Mouse (Mus musculus) limb, embryonic 13.5 days (tissue): Measurements from ENCODE around the gene Pfkl. TPM values are rescaled to one million over a fixed set of nuclear protein-coding genes. Genes with fewer than 3 reads are reported as not detected.
A peak's percentile ranks its signal among the peaks of the same experiment; 100 is the strongest.

ENCODE experiments used
- ATAC-seq: fragments of 200-750 bp; cut with Nextera tagmentation; 2 replicates; pipeline ENCODE4 v1.8.0; 2017; ENCODE audit warnings: low read depth, moderate number of reproducible peaks, moderate TSS enrichment; ENCODE audit not compliant: low FRiP score
- H3K27ac ChIP-seq: fragments of 300-500 bp; sonication (generic); 2 replicates; pipeline ENCODE4 v1.5.1; 2015; ENCODE audit warnings: inconsistent platforms, mild to moderate bottlenecking, moderate library complexity
- H3K27me3 ChIP-seq: fragments of 300-500 bp; sonication (generic); 2 replicates; pipeline ENCODE4 v1.6.1; 2015; ENCODE audit warnings: mild to moderate bottlenecking, inconsistent platforms
- H3K36me3 ChIP-seq: fragments of 300-500 bp; sonication (generic); 2 replicates; pipeline ENCODE4 v1.6.1; 2015; ENCODE audit warnings: inconsistent platforms, mild to moderate bottlenecking, moderate library complexity
- H3K4me1 ChIP-seq: fragments of 300-500 bp; sonication (generic); 2 replicates; pipeline ENCODE4 v1.6.1; 2015; ENCODE audit warnings: inconsistent platforms
- H3K4me2 ChIP-seq: fragments of 300-500 bp; sonication (generic); replicated peaks from 2 replicates; pipeline ENCODE4 v1.6.1; 2015; ENCODE audit warnings: inconsistent platforms, mild to moderate bottlenecking, moderate library complexity
- H3K4me3 ChIP-seq: fragments of 300-500 bp; sonication (generic); 2 replicates; pipeline ENCODE4 v1.5.1; 2015; ENCODE audit warnings: moderate library complexity, mild to moderate bottlenecking, inconsistent platforms
- H3K9ac ChIP-seq: fragments of 300-500 bp; sonication (generic); 2 replicates; pipeline ENCODE4 v1.6.1; 2015; ENCODE audit warnings: mild to moderate bottlenecking, inconsistent platforms
- H3K9me3 ChIP-seq: fragments of 300-500 bp; sonication (generic); 2 replicates; pipeline ENCODE4 v1.6.1; 2016; ENCODE audit warnings: inconsistent platforms
- WGBS: fragments of 180-500 bp; shearing (Covaris S2); methylation state at CpG from one replicate; pipeline ENCODE4 v1.1.7; 2015; 5-methylcytosine and 5-hydroxymethylcytosine counted together
- polyA plus RNA-seq: library from polyadenylated mRNA; unstranded; fragments of >200 nt; fragmentation: Nextera tagmentation; extraction: Ambion mirVana; gene quantifications from 2 replicates; pipeline ENCODE4 v1.2.1, GENCODE M21; 2015

The Pfkl gene
- polyA plus RNA-seq, 1 experiment from 2014 or later, result 160 TPM

- Histone ChIP-seq H3K36me3 (peaks cover 7% of the 10 kb centered on the region; the same call in 1 of the 2 replicates), H3K27ac (peak overlapping the region; percentile 63; the same call in 1 of the 2 replicates), H3K4me3 (peak overlapping the region; percentile 65), H3K4me2 (peak overlapping the region; percentile 93), H3K9ac (peak overlapping the region; percentile 51), H3K4me1 (peaks cover 39% of the 10 kb centered on the region), H3K9me3 (peaks cover 6% of the 10 kb centered on the region; the same call in 1 of the 2 replicates), H3K27me3 (no peaks in the 10 kb centered on the region)
- WGBS, result 14% methylated on average over 10 of the region's 10 CpGs
- no peak for ATAC-seq
Observed at GRCm38 (mm10) chr10:78010335-78010734, 452 bp upstream of the Pfkl start.

GRCm38 (mm10) chr10:78009184-78009944 lies 519 bp downstream of the Pfkl start:
- Histone ChIP-seq H3K4me1 (peaks cover 39% of the 10 kb centered on the region), H3K27ac (peak overlapping the region; percentile 96), H3K4me2 (peak overlapping the region; percentile 93), H3K27me3 (no peaks in the 10 kb centered on the region), H3K9ac (peak overlapping the region; percentile 82), H3K36me3 (peaks cover 17% of the 10 kb centered on the region), H3K4me3 (peak overlapping the region; percentile 65), H3K9me3 (0 out of 2 replicates have a peak, but pooled peaks cover 1% of the 10 kb centered on the region)
- under 1% methylated on average over 59 of the region's 59 CpGs for WGBS
- peak; percentile 95 for ATAC-seq

GRCm38 (mm10) chr10:78008169-78008568 lies 1.7 kb downstream of the Pfkl start:
- ATAC-seq, result no peak
- Histone ChIP-seq H3K4me3 (peak overlapping the region; percentile 65), H3K27me3 (no peaks in the 10 kb centered on the region), H3K9me3 (no peaks in the 10 kb centered on the region), H3K27ac (0 out of 2 replicates have a peak overlapping the region, but pooled peaks have one; percentile 96), H3K4me1 (peaks cover 39% of the 10 kb centered on the region), H3K36me3 (peaks cover 17% of the 10 kb centered on the region), H3K4me2 (peak overlapping the region; percentile 93), H3K9ac (peak overlapping the region; percentile 82)
- 76% methylated on average over 3 of the region's 3 CpGs for WGBS

GRCm38 (mm10) chr10:78007203-78007602 lies 2.7 kb downstream of the Pfkl start:
- no peaks in the 10 kb centered on the region for H3K9me3 ChIP-seq
- WGBS, result 34% methylated on average over 7 of the region's 7 CpGs
- peak overlapping the region; percentile 82 for H3K9ac ChIP-seq
- ATAC-seq, result no peak
- H3K27ac ChIP-seq, result no peak overlapping the region; the same call in 1 of the 2 replicates
- H3K36me3 ChIP-seq, result peaks cover 26% of the 10 kb centered on the region
- H3K27me3 ChIP-seq, result no peaks in the 10 kb centered on the region
- peak overlapping the region; percentile 65; the same call in 1 of the 2 replicates for H3K4me3 ChIP-seq
- peak overlapping the region; percentile 93 for H3K4me2 ChIP-seq
- peaks cover 39% of the 10 kb centered on the region for H3K4me1 ChIP-seq

GRCm38 (mm10) chr10:78005791-78006438 lies 4.0 kb downstream of the Pfkl start:
- Histone ChIP-seq H3K9ac (peak overlapping the region; percentile 35; the same call in 1 of the 2 replicates), H3K36me3 (peaks cover 39% of the 10 kb centered on the region), H3K4me2 (no peak overlapping the region; the same call in 1 of the 2 replicates), H3K27ac (no peak overlapping the region), H3K4me1 (peaks cover 39% of the 10 kb centered on the region), H3K4me3 (no peak overlapping the region), H3K27me3 (no peaks in the 10 kb centered on the region), H3K9me3 (no peaks in the 10 kb centered on the region)
- WGBS, result 80% methylated on average over 4 of the region's 4 CpGs
- no peak for ATAC-seq

- ATAC-seq, result no peak
- no peak overlapping the region for H3K9ac ChIP-seq
- H3K9me3 ChIP-seq, result no peaks in the 10 kb centered on the region
- 81% methylated on average over 3 of the region's 3 CpGs for WGBS
- no peak overlapping the region for H3K27ac ChIP-seq
- no peak overlapping the region for H3K4me3 ChIP-seq
- H3K36me3 ChIP-seq, result peaks cover 52% of the 10 kb centered on the region
- peaks cover 33% of the 10 kb centered on the region for H3K4me1 ChIP-seq
- H3K4me2 ChIP-seq, result no peak overlapping the region
- H3K27me3 ChIP-seq, result no peaks in the 10 kb centered on the region
Observed at GRCm38 (mm10) chr10:78004479-78005100, 5.3 kb downstream of the Pfkl start.

- 92% methylated on average over 2 of the region's 2 CpGs for WGBS
- H3K36me3 ChIP-seq, result peaks cover 75% of the 10 kb centered on the region
- no peak overlapping the region for H3K4me2 ChIP-seq
- H3K27ac ChIP-seq, result no peak overlapping the region
- no peaks in the 10 kb centered on the region for H3K27me3 ChIP-seq
- no peaks in the 10 kb centered on the region for H3K9me3 ChIP-seq
- H3K4me1 ChIP-seq, result peaks cover 17% of the 10 kb centered on the region
- no peak overlapping the region for H3K4me3 ChIP-seq
- H3K9ac ChIP-seq, result no peak overlapping the region
- ATAC-seq, result no peak
Observed at GRCm38 (mm10) chr10:78002316-78002715, 7.6 kb downstream of the Pfkl start.

- H3K4me1 ChIP-seq, result peaks cover 11% of the 10 kb centered on the region
Observed at GRCm38 (mm10) chr10:78001796-78002195, 8.1 kb downstream of the Pfkl start.

GRCm38 (mm10) chr10:78000200-78000599 lies 9.7 kb downstream of the Pfkl start:
- no peaks in the 10 kb centered on the region for H3K4me1 ChIP-seq
- no peak overlapping the region for H3K9ac ChIP-seq
- H3K36me3 ChIP-seq, result peaks cover 87% of the 10 kb centered on the region
- no peak overlapping the region for H3K4me3 ChIP-seq
- H3K4me2 ChIP-seq, result no peak overlapping the region
- no peaks in the 10 kb centered on the region for H3K9me3 ChIP-seq
- H3K27me3 ChIP-seq, result no peaks in the 10 kb centered on the region
- ATAC-seq, result no peak
- WGBS, result 93% methylated on average over 5 of the region's 5 CpGs
- no peak overlapping the region for H3K27ac ChIP-seq

More at GRCm38 (mm10) chr10:78001796-78002195, 8.1 kb downstream of the Pfkl start:
- WGBS, result 88% methylated on average over 11 of the region's 11 CpGs
- Histone ChIP-seq H3K27me3 (no peaks in the 10 kb centered on the region), H3K9ac (no peak overlapping the region; the same call in 1 of the 2 replicates), H3K4me3 (no peak overlapping the region), H3K9me3 (no peaks in the 10 kb centered on the region), H3K4me2 (no peak overlapping the region), H3K36me3 (peaks cover 80% of the 10 kb centered on the region), H3K27ac (no peak overlapping the region)
- no peak for ATAC-seq

GRCm38 (mm10) chr10:77995639-77996038 lies 14.2 kb downstream of the Pfkl start:
- Histone ChIP-seq H3K4me1 (no peaks in the 10 kb centered on the region), H3K9me3 (no peaks in the 10 kb centered on the region), H3K27me3 (no peaks in the 10 kb centered on the region), H3K4me3 (no peak overlapping the region), H3K4me2 (no peak overlapping the region), H3K27ac (no peak overlapping the region), H3K9ac (no peak overlapping the region), H3K36me3 (peaks cover 98% of the 10 kb centered on the region)
- 92% methylated on average over 3 of the region's 3 CpGs for WGBS
- no peak for ATAC-seq

GRCm38 (mm10) chr10:77985775-77986174 lies 24.1 kb downstream of the Pfkl start:
- Histone ChIP-seq H3K4me2 (no peak overlapping the region), H3K9ac (peak overlapping the region; percentile 35; the same call in 1 of the 2 replicates), H3K9me3 (no peaks in the 10 kb centered on the region), H3K27me3 (no peaks in the 10 kb centered on the region), H3K4me1 (no peaks in the 10 kb centered on the region), H3K27ac (no peak overlapping the region; the same call in 1 of the 2 replicates), H3K4me3 (no peak overlapping the region), H3K36me3 (peaks cover 61% of the 10 kb centered on the region)
- 75% methylated on average over 5 of the region's 5 CpGs for WGBS
- ATAC-seq, result no peak

- no peaks in the 10 kb centered on the region for H3K27me3 ChIP-seq
- H3K4me3 ChIP-seq, result no peak overlapping the region
- peaks cover 54% of the 10 kb centered on the region for H3K36me3 ChIP-seq
- no peaks in the 10 kb centered on the region for H3K4me1 ChIP-seq
- no peak overlapping the region for H3K4me2 ChIP-seq
- peak; percentile 42 for ATAC-seq
- H3K9ac ChIP-seq, result no peak overlapping the region
- H3K9me3 ChIP-seq, result no peaks in the 10 kb centered on the region
- H3K27ac ChIP-seq, result no peak overlapping the region
- 0% methylated on average over 4 of the region's 4 CpGs for WGBS
Observed at GRCm38 (mm10) chr10:77984660-77985059, 25.2 kb downstream of the Pfkl start.
